Mouse (Mus musculus) hindbrain, embryonic 14.5 days (tissue): ENCODE data around the gene Cep63. TPM values are rescaled to one million over a fixed set of nuclear protein-coding genes. Genes with fewer than 3 reads are reported as not detected.

Experiments
- ATAC-seq: fragments of 200-750 bp; cut with Nextera tagmentation; 2 replicates; pipeline ENCODE4 v1.8.0; 2017; ENCODE audit warnings: moderate number of reproducible peaks, mild to moderate bottlenecking, moderate TSS enrichment, moderate library complexity; ENCODE audit not compliant: low FRiP score
- DNase-seq: peaks from one replicate; pipeline ENCODE4 v3.0.0-alpha.2; 2015; ENCODE audit warnings: low spot score
- H3K27ac ChIP-seq: fragments of 300-500 bp; sonication (generic); 2 replicates; pipeline ENCODE4 v1.5.1; 2014; ENCODE audit warnings: mild to moderate bottlenecking, moderate library complexity
- H3K27me3 ChIP-seq: fragments of 300-500 bp; sonication (generic); 2 replicates; pipeline ENCODE4 v1.6.1; 2014; ENCODE audit warnings: mild to moderate bottlenecking, low read length, mixed read lengths; ENCODE audit not compliant: control insufficient read depth, insufficient read depth
- H3K36me3 ChIP-seq: fragments of 300-500 bp; sonication (generic); replicated peaks from 2 replicates; pipeline ENCODE4 v1.6.1; 2014; ENCODE audit not compliant: control insufficient read depth, insufficient read depth
- H3K4me1 ChIP-seq: fragments of 300-500 bp; sonication (generic); replicated peaks from 2 replicates; pipeline ENCODE4 v1.6.1; 2014; ENCODE audit warnings: antibody characterized with exemption, low read length, mixed read lengths; ENCODE audit not compliant: control insufficient read depth, insufficient read depth
- H3K4me2 ChIP-seq: fragments of 300-500 bp; sonication (generic); replicated peaks from 2 replicates; pipeline ENCODE4 v1.6.1; 2014; ENCODE audit warnings: mild to moderate bottlenecking, moderate library complexity
- H3K4me3 ChIP-seq: fragments of 300-500 bp; sonication (generic); replicated peaks from 2 replicates; pipeline ENCODE4 v1.5.1; 2014; ENCODE audit warnings: mild to moderate bottlenecking, low read length
- H3K9ac ChIP-seq: fragments of 300-500 bp; sonication (generic); 2 replicates; pipeline ENCODE4 v1.6.1; 2014
- H3K9me3 ChIP-seq: fragments of 300-500 bp; sonication (generic); 2 replicates; pipeline ENCODE4 v1.6.1; 2016; ENCODE audit warnings: low read length; ENCODE audit not compliant: control insufficient read depth
- WGBS: fragments of 180-500 bp; shearing (Covaris S2); extraction: QIAGEN DNeasy Blood & Tissue Kit; methylation state at CpG from one replicate; pipeline ENCODE4 v1.1.7; 2014; 5-methylcytosine and 5-hydroxymethylcytosine counted together
- polyA plus RNA-seq: library from polyadenylated mRNA; unstranded; fragments of >200 nt; fragmentation: Nextera tagmentation; extraction: Ambion mirVana; gene quantifications from 2 replicates; pipeline ENCODE4 v1.2.1, GENCODE M21; 2014

The Cep63 gene
- polyA plus RNA-seq, 1 experiment from 2014 or later, result 35.7 TPM

- Histone ChIP-seq H3K27me3 (no peaks in the 10 kb centered on the region), H3K27ac (no peak overlapping the region), H3K36me3 (no peaks in the 10 kb centered on the region), H3K4me2 (no peak overlapping the region), H3K9me3 (no peaks in the 10 kb centered on the region), H3K4me3 (no peak overlapping the region), H3K4me1 (peaks cover 45% of the 10 kb centered on the region), H3K9ac (no peak overlapping the region)
- 87% methylated on average over 6 of the region's 6 CpGs for WGBS
- no peak for DNase-seq
- no peak for ATAC-seq
Observed at GRCm38 (mm10) chr9:102647010-102647409, 20.7 kb upstream of the Cep63 start.

GRCm38 (mm10) chr9:102645119-102645695 lies 18.9 kb upstream of the Cep63 start:
- Histone ChIP-seq H3K4me3 (no peak overlapping the region), H3K9me3 (no peaks in the 10 kb centered on the region), H3K27me3 (no peaks in the 10 kb centered on the region), H3K4me2 (no peak overlapping the region), H3K27ac (no peak overlapping the region), H3K9ac (no peak overlapping the region), H3K36me3 (no peaks in the 10 kb centered on the region), H3K4me1 (peaks cover 31% of the 10 kb centered on the region)
- no peak for DNase-seq
- ATAC-seq, result no peak
- WGBS, result 75% methylated on average over 3 of the region's 3 CpGs

- no peaks in the 10 kb centered on the region for H3K27me3 ChIP-seq
- no peak overlapping the region for H3K4me3 ChIP-seq
- no peaks in the 10 kb centered on the region for H3K36me3 ChIP-seq
- peak; percentile 90 for ATAC-seq
- H3K9me3 ChIP-seq, result no peaks in the 10 kb centered on the region
- H3K9ac ChIP-seq, result no peak overlapping the region
- peak overlapping the region; percentile 29 for H3K27ac ChIP-seq
- DNase-seq, result peak; percentile 81
- H3K4me1 ChIP-seq, result peaks cover 20% of the 10 kb centered on the region
- 7% methylated on average over 10 of the region's 10 CpGs for WGBS
- H3K4me2 ChIP-seq, result peak overlapping the region; percentile 33
Observed at GRCm38 (mm10) chr9:102643486-102644101, 17.3 kb upstream of the Cep63 start.

GRCm38 (mm10) chr9:102643071-102643485 lies 16.7 kb upstream of the Cep63 start:
- Histone ChIP-seq H3K9ac (no peak overlapping the region), H3K4me3 (no peak overlapping the region), H3K4me1 (peaks cover 20% of the 10 kb centered on the region), H3K36me3 (no peaks in the 10 kb centered on the region), H3K27ac (peak overlapping the region; percentile 29), H3K4me2 (no peak overlapping the region; the same call in 1 of the 2 replicates), H3K9me3 (no peaks in the 10 kb centered on the region), H3K27me3 (no peaks in the 10 kb centered on the region)
- DNase-seq, result no peak
- WGBS, result 33% methylated on average over 8 of the region's 8 CpGs
- no peak for ATAC-seq

GRCm38 (mm10) chr9:102641531-102641930 lies 15.2 kb upstream of the Cep63 start:
- no peak for ATAC-seq
- H3K27me3 ChIP-seq, result no peaks in the 10 kb centered on the region
- no peak overlapping the region for H3K4me2 ChIP-seq
- no peak overlapping the region for H3K4me3 ChIP-seq
- no peak overlapping the region for H3K27ac ChIP-seq
- peaks cover 20% of the 10 kb centered on the region for H3K4me1 ChIP-seq
- no peak overlapping the region for H3K9ac ChIP-seq
- DNase-seq, result no peak
- H3K9me3 ChIP-seq, result no peaks in the 10 kb centered on the region
- no peaks in the 10 kb centered on the region for H3K36me3 ChIP-seq
- 73% methylated on average over 6 of the region's 6 CpGs for WGBS

GRCm38 (mm10) chr9:102639510-102639909 lies 13.2 kb upstream of the Cep63 start:
- DNase-seq (no peak), ATAC-seq (no peak)
- Histone ChIP-seq H3K9ac (no peak overlapping the region), H3K4me3 (no peak overlapping the region), H3K9me3 (no peaks in the 10 kb centered on the region), H3K36me3 (peaks cover 5% of the 10 kb centered on the region; the same call in 1 of the 2 replicates), H3K4me2 (no peak overlapping the region), H3K27me3 (no peaks in the 10 kb centered on the region), H3K27ac (no peak overlapping the region), H3K4me1 (peaks cover 20% of the 10 kb centered on the region)
- 92% methylated on average over 8 of the region's 8 CpGs for WGBS

- ATAC-seq, result no peak
- H3K9ac ChIP-seq, result no peak overlapping the region
- H3K36me3 ChIP-seq, result peaks cover 10% of the 10 kb centered on the region
- H3K9me3 ChIP-seq, result no peaks in the 10 kb centered on the region
- H3K27me3 ChIP-seq, result no peaks in the 10 kb centered on the region
- 67% methylated on average over 7 of the region's 7 CpGs for WGBS
- H3K4me1 ChIP-seq, result peaks cover 14% of the 10 kb centered on the region
- no peak overlapping the region for H3K27ac ChIP-seq
- H3K4me3 ChIP-seq, result no peak overlapping the region
- no peak overlapping the region for H3K4me2 ChIP-seq
- no peak for DNase-seq
Observed at GRCm38 (mm10) chr9:102638963-102639362, 12.6 kb upstream of the Cep63 start.

- WGBS, result 71% methylated on average over 4 of the region's 4 CpGs
Observed at GRCm38 (mm10) chr9:102637115-102637514, 10.8 kb upstream of the Cep63 start.

GRCm38 (mm10) chr9:102636553-102636952 lies 10.2 kb upstream of the Cep63 start:
- Histone ChIP-seq H3K36me3 (peaks cover 16% of the 10 kb centered on the region), H3K4me3 (no peak overlapping the region), H3K4me1 (0 out of 2 replicates have a peak, but pooled peaks cover 3% of the 10 kb centered on the region), H3K27ac (no peak overlapping the region), H3K9me3 (no peaks in the 10 kb centered on the region), H3K27me3 (no peaks in the 10 kb centered on the region), H3K9ac (no peak overlapping the region), H3K4me2 (no peak overlapping the region)
- peak; percentile 85 for DNase-seq
- WGBS, result 5% methylated on average over 4 of the region's 4 CpGs
- ATAC-seq, result no peak

More at GRCm38 (mm10) chr9:102637115-102637514, 10.8 kb upstream of the Cep63 start:
- Histone ChIP-seq H3K36me3 (peaks cover 16% of the 10 kb centered on the region), H3K4me1 (0 out of 2 replicates have a peak, but pooled peaks cover 3% of the 10 kb centered on the region), H3K9me3 (no peaks in the 10 kb centered on the region), H3K4me3 (no peak overlapping the region), H3K9ac (no peak overlapping the region), H3K27ac (no peak overlapping the region), H3K4me2 (no peak overlapping the region), H3K27me3 (no peaks in the 10 kb centered on the region)
- no peak for DNase-seq
- ATAC-seq, result no peak
